Mouse (Mus musculus): ENCODE measurements around the gene Tarbp1. TPM values are rescaled to one million over a fixed set of nuclear protein-coding genes. Genes with fewer than 3 reads are reported as not detected.
"Not testable (repeated sequence)": the region's sequence is repeated elsewhere in the genome, so short reads cannot be mapped to it uniquely, and the experiment has no call there.

Gene Tarbp1
- polyA plus RNA-seq, 1 experiment from 2014 or later = 3.0 TPM

GRCm38 (mm10) chr8:126480366-126480765 is 5.5 kb upstream of the Tarbp1 start:
- H3K27me3 ChIP-seq (replicated peaks) = no peaks in the 10 kb centered on the region
- no peak overlapping the region for H3K27ac ChIP-seq
- 74% methylated on average over 2 of the region's 2 CpGs for WGBS
- 0 out of 2 replicates have a peak, but pooled peaks cover 3% of the 10 kb centered on the region for H3K4me1 ChIP-seq (replicated peaks)
- H3K4me3 ChIP-seq (replicated peaks) = no peak overlapping the region
- H3K36me3 ChIP-seq = no peaks in the 10 kb centered on the region
- no peak overlapping the region for H3K9ac ChIP-seq
- no peak overlapping the region for H3K4me2 ChIP-seq (replicated peaks)
- ATAC-seq = no peak
- no peaks in the 10 kb centered on the region for H3K9me3 ChIP-seq

GRCm38 (mm10) chr8:126478714-126479113 is 3.8 kb upstream of the Tarbp1 start:
- no peak overlapping the region for H3K27ac ChIP-seq
- 0 out of 2 replicates have a peak, but pooled peaks cover 3% of the 10 kb centered on the region for H3K4me1 ChIP-seq (replicated peaks)
- no peak for ATAC-seq
- H3K4me3 ChIP-seq (replicated peaks) = no peak overlapping the region
- H3K4me2 ChIP-seq (replicated peaks) = no peak overlapping the region
- H3K27me3 ChIP-seq (replicated peaks) = no peaks in the 10 kb centered on the region
- H3K9ac ChIP-seq = no peak overlapping the region
- 26% methylated on average over 3 of the region's 3 CpGs for WGBS
- no peaks in the 10 kb centered on the region for H3K9me3 ChIP-seq
- H3K36me3 ChIP-seq = no peaks in the 10 kb centered on the region

GRCm38 (mm10) chr8:126476151-126476855 is 1.4 kb upstream of the Tarbp1 start:
- not testable (repeated sequence) for H3K4me1 ChIP-seq (replicated peaks); H3K9ac ChIP-seq; H3K27me3 ChIP-seq (replicated peaks); ATAC-seq; H3K36me3 ChIP-seq; H3K9me3 ChIP-seq; H3K4me3 ChIP-seq (replicated peaks); H3K4me2 ChIP-seq (replicated peaks); H3K27ac ChIP-seq
- 54% methylated on average over 29 of the region's 29 CpGs for WGBS

- H3K9ac ChIP-seq; H3K4me3 ChIP-seq (replicated peaks); H3K4me1 ChIP-seq (replicated peaks); ATAC-seq; H3K27me3 ChIP-seq (replicated peaks); H3K27ac ChIP-seq; H3K4me2 ChIP-seq (replicated peaks); H3K9me3 ChIP-seq; H3K36me3 ChIP-seq: not testable (repeated sequence)
- WGBS = 64% methylated on average over 8 of the region's 8 CpGs
These were observed 873 bp upstream of the Tarbp1 start for GRCm38 (mm10) chr8:126475738-126476137.

- H3K4me1 ChIP-seq (replicated peaks) = 0 out of 2 replicates have a peak, but pooled peaks cover 3% of the 10 kb centered on the region
- 0 out of 2 replicates have a peak, but pooled peaks cover 5% of the 10 kb centered on the region for H3K36me3 ChIP-seq
- ATAC-seq = no peak
- peak overlapping the region; percentile 86 for H3K9ac ChIP-seq
- peak overlapping the region; percentile 97 for H3K4me3 ChIP-seq (replicated peaks)
- no peaks in the 10 kb centered on the region for H3K27me3 ChIP-seq (replicated peaks)
- H3K27ac ChIP-seq = peak overlapping the region; percentile 92; the same call in 1 of the 2 replicates
- 8% methylated on average over 16 of the region's 16 CpGs for WGBS
- H3K9me3 ChIP-seq = no peaks in the 10 kb centered on the region
- peak overlapping the region; percentile 85 for H3K4me2 ChIP-seq (replicated peaks)
These were observed 1.0 kb downstream of the Tarbp1 start for GRCm38 (mm10) chr8:126473802-126474298.

- Histone ChIP-seq H3K27me3 (replicated peaks) (no peaks in the 10 kb centered on the region), H3K9me3 (no peaks in the 10 kb centered on the region), H3K27ac (no peak overlapping the region), H3K36me3 (peaks cover 10% of the 10 kb centered on the region), H3K9ac (no peak overlapping the region), H3K4me2 (replicated peaks) (no peak overlapping the region), H3K4me1 (replicated peaks) (no peaks in the 10 kb centered on the region), H3K4me3 (replicated peaks) (no peak overlapping the region)
- ATAC-seq = peak; percentile 43; the same call in 1 of the 2 replicates
- 62% methylated on average over 7 of the region's 7 CpGs for WGBS
These were observed 10.8 kb downstream of the Tarbp1 start for GRCm38 (mm10) chr8:126464071-126464470.

- Histone ChIP-seq H3K36me3 (peaks cover 3% of the 10 kb centered on the region), H3K27me3 (replicated peaks) (no peaks in the 10 kb centered on the region), H3K27ac (no peak overlapping the region), H3K9me3 (no peaks in the 10 kb centered on the region), H3K9ac (no peak overlapping the region), H3K4me2 (replicated peaks) (no peak overlapping the region), H3K4me3 (replicated peaks) (no peak overlapping the region), H3K4me1 (replicated peaks) (no peaks in the 10 kb centered on the region)
- WGBS = 82% methylated on average over 7 of the region's 7 CpGs
- no peak for ATAC-seq
These were observed 13.1 kb downstream of the Tarbp1 start for GRCm38 (mm10) chr8:126461735-126462134.

GRCm38 (mm10) chr8:126460274-126460673 is 14.6 kb downstream of the Tarbp1 start:
- Histone ChIP-seq H3K9ac (no peak overlapping the region), H3K4me2 (replicated peaks) (no peak overlapping the region), H3K4me1 (replicated peaks) (no peaks in the 10 kb centered on the region), H3K4me3 (replicated peaks) (no peak overlapping the region), H3K27ac (no peak overlapping the region), H3K9me3 (no peaks in the 10 kb centered on the region), H3K27me3 (replicated peaks) (no peaks in the 10 kb centered on the region), H3K36me3 (peaks cover 4% of the 10 kb centered on the region)
- 60% methylated on average over 3 of the region's 3 CpGs for WGBS
- ATAC-seq = no peak

- H3K4me1 ChIP-seq (replicated peaks) = no peaks in the 10 kb centered on the region
- no peak for ATAC-seq
- H3K27me3 ChIP-seq (replicated peaks) = no peaks in the 10 kb centered on the region
- H3K4me3 ChIP-seq (replicated peaks) = no peak overlapping the region
- H3K4me2 ChIP-seq (replicated peaks) = no peak overlapping the region
- no peak overlapping the region for H3K27ac ChIP-seq
- H3K9me3 ChIP-seq = no peaks in the 10 kb centered on the region
- H3K36me3 ChIP-seq = peaks cover 33% of the 10 kb centered on the region
- H3K9ac ChIP-seq = no peak overlapping the region
- WGBS = 87% methylated on average over 7 of the region's 7 CpGs
These were observed 19.5 kb downstream of the Tarbp1 start for GRCm38 (mm10) chr8:126455383-126455782.

- H3K9me3 ChIP-seq = no peaks in the 10 kb centered on the region
- peaks cover 43% of the 10 kb centered on the region for H3K36me3 ChIP-seq
- H3K27me3 ChIP-seq (replicated peaks) = no peaks in the 10 kb centered on the region
- no peak overlapping the region for H3K4me2 ChIP-seq (replicated peaks)
- no peak overlapping the region for H3K4me3 ChIP-seq (replicated peaks)
- no peak overlapping the region for H3K9ac ChIP-seq
- H3K4me1 ChIP-seq (replicated peaks) = no peaks in the 10 kb centered on the region
- H3K27ac ChIP-seq = no peak overlapping the region
- ATAC-seq = no peak
- WGBS = 83% methylated on average over 8 of the region's 8 CpGs
These were observed 23.7 kb downstream of the Tarbp1 start for GRCm38 (mm10) chr8:126451158-126451557.

GRCm38 (mm10) chr8:126438937-126439336 is 35.9 kb downstream of the Tarbp1 start:
- no peak for ATAC-seq
- no peak overlapping the region for H3K4me2 ChIP-seq (replicated peaks)
- H3K9ac ChIP-seq = no peak overlapping the region
- no peaks in the 10 kb centered on the region for H3K4me1 ChIP-seq (replicated peaks)
- H3K36me3 ChIP-seq = peaks cover 16% of the 10 kb centered on the region
- H3K4me3 ChIP-seq (replicated peaks) = no peak overlapping the region
- no peak overlapping the region for H3K27ac ChIP-seq
- WGBS = 70% methylated on average over 2 of the region's 2 CpGs
- no peaks in the 10 kb centered on the region for H3K27me3 ChIP-seq (replicated peaks)
- H3K9me3 ChIP-seq = no peaks in the 10 kb centered on the region

- H3K9ac ChIP-seq = no peak overlapping the region
- no peak for ATAC-seq
- 82% methylated on average over 7 of the region's 7 CpGs for WGBS
- peaks cover 32% of the 10 kb centered on the region for H3K36me3 ChIP-seq
- H3K4me2 ChIP-seq (replicated peaks) = no peak overlapping the region
- H3K4me1 ChIP-seq (replicated peaks) = no peaks in the 10 kb centered on the region
- H3K9me3 ChIP-seq = no peaks in the 10 kb centered on the region
- H3K27me3 ChIP-seq (replicated peaks) = no peaks in the 10 kb centered on the region
- no peak overlapping the region for H3K27ac ChIP-seq
- H3K4me3 ChIP-seq (replicated peaks) = no peak overlapping the region
These were observed 41.0 kb downstream of the Tarbp1 start for GRCm38 (mm10) chr8:126433827-126434226.

- Histone ChIP-seq H3K9ac (no peak overlapping the region), H3K4me3 (replicated peaks) (no peak overlapping the region), H3K27ac (no peak overlapping the region), H3K27me3 (replicated peaks) (no peaks in the 10 kb centered on the region), H3K36me3 (peaks cover 38% of the 10 kb centered on the region; the same call in 1 of the 2 replicates), H3K4me1 (replicated peaks) (no peaks in the 10 kb centered on the region), H3K9me3 (no peaks in the 10 kb centered on the region), H3K4me2 (replicated peaks) (no peak overlapping the region)
- no peak for ATAC-seq
- WGBS = 93% methylated on average over 5 of the region's 5 CpGs
These were observed 45.2 kb downstream of the Tarbp1 start for GRCm38 (mm10) chr8:126429635-126430034.

Measured in intestine, embryonic 15.5 days (tissue).